Mouse (Mus musculus) megakaryocyte, adult 5-6 weeks (primary cell): Measurements from ENCODE around the gene Gpc3. TPM values are rescaled to one million over a fixed set of nuclear protein-coding genes. Genes with fewer than 3 reads are reported as not detected.

Experiments
- ATAC-seq: 2 replicates; pipeline ENCODE4 v1.8.0; 2016; ENCODE audit warnings: mild to moderate bottlenecking, inconsistent platforms; ENCODE audit not compliant: poor library complexity, severe bottlenecking
- total RNA-seq, 2 experiments: library from RNA; stranded (forward) in 1 of 2; stranded (reverse) in 1 of 2; fragments of 153-499, 151-499 nt in 1 of 2; fragments of 221-1000, 200-1000 nt in 1 of 2; gene quantifications; 2 replicates each; pipeline versions ENCODE4 v1.2.3 to v1.2.4; 2015 to 2017

The Gpc3 gene
- total RNA-seq, 2 experiments from 2014 or later = 0.11 TPM; not detected in 1

DNA sequence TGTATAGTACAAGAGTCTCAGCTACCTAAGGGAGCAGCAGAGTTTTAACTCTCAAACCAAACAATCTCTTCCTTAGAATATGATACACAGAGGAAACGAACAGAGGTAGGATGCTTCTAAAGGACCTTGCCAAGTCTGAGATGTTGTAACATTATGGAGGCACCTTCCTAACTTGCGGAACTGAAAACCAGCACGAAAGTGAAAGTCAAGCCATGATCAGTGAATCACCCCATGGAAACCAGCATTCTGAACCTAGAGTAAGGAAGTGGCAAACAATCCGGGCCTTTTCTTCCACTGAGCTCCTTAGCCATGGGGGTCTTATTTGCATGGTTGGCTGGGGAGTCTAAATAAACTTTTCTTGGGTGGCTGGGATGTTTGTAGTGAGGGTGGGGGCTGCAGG is 53.8 kb downstream of the Gpc3 start:
- ATAC-seq = peak; percentile 90

GRCm38 (mm10) chrX:52558526-52558925 is 55.2 kb downstream of the Gpc3 start:
- no peak for ATAC-seq

GRCm38 (mm10) chrX:52557489-52557888 is 56.3 kb downstream of the Gpc3 start:
- no peak for ATAC-seq

DNA sequence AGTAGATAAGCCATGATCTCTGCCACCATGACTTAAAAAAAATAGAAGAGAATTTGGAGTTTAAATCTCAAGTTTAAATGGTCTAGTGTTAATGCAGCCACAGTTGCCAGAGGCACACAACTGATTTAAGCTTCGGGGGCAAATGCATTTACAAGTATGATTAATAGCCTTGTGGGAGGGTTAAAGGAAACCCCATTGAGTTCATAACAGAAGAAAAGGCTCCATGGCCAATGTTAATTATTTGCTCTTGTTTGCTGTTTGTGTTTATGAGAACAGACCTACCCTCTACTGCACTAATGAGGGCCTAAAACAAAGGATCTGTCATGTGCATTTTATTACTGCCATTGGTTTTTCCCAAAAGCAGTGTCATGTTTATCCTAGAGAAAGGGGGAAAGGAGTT is 62.5 kb downstream of the Gpc3 start:
- no peak for ATAC-seq

DNA sequence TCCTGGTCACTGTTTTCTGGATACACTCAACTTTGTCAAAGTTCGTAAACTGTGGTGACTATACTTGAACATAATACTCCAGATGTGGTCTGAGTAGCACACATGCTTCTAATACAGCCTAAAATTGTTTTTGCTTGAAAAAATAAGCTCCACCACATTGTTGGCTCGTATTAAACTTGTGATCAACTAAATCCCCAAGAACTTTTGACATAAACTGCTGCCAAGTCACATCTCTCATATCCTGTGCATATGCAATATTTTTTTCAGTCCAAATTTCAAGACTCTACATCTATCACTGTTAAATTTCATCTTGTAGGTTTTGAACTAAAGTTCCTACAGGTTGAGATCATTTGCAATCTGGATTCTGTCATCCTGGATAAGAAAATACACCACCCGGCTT is 69.1 kb downstream of the Gpc3 start:
- no peak for ATAC-seq

- ATAC-seq = no peak
Observed at GRCm38 (mm10) chrX:52537282-52537681, 76.5 kb downstream of the Gpc3 start.

DNA sequence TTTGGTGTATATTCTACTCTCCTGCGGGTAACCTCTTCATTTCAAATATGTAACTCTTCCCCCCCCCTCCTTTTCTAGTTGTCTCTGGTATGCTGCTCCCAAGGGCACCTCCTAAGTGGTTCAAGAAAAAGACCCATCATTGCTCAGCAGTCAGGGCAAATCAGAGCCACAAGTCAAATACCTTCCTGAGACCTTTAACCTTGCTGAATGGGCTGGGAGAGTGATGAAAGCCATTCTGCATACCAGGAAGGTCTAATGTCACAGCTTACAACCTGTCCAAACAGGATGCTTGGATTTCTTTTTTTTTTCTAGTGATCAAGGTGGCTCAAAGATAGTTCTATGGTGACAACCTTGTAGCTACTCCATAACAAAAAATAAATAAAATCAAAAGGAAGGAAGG is 80.0 kb downstream of the Gpc3 start:
- no peak for ATAC-seq

GRCm38 (mm10) chrX:52533098-52533497 is 80.7 kb downstream of the Gpc3 start:
- no peak for ATAC-seq

GRCm38 (mm10) chrX:52532124-52532523 is 81.6 kb downstream of the Gpc3 start:
- ATAC-seq = no peak

DNA sequence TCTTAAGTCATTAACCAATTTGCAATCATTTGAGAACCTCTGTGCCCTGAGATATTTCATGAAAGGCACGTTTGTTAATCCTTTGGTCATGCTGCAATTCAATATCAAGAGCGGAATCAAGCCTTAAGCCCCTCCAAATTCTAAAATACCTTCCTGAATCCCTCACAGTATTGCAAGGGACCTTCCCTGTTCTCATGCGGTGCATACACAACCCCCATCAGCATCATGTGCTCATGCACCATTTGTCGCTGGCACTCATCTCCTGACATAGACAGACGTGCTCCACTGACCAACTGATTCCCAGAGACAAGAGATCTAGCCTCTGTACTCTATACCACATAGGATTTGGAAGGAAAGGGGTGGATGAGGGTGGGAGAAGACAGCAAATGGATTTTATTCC is 87.7 kb downstream of the Gpc3 start:
- no peak for ATAC-seq

DNA sequence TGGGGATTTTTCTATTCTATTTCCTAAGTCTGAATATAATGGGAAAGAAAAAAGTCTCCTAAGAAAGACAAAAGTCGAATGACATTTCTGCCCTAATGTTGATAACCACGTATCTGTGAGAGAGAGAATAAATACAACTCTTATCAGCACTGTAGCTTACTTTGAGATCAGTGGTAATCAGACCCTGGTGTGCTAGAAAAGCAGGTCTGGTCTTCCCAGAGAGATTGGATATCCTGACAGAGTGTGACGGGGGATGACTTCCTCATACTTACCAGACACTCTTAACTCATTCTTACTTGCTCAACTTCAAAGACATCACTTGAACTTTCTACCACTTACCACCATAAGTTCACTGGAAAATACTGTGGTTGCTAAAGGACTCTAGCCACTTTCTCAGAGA is 88.6 kb downstream of the Gpc3 start:
- ATAC-seq = no peak

GRCm38 (mm10) chrX:52514553-52514952 is 99.2 kb downstream of the Gpc3 start:
- ATAC-seq = no peak

GRCm38 (mm10) chrX:52511151-52511550 is 102.6 kb downstream of the Gpc3 start:
- no peak for ATAC-seq

DNA sequence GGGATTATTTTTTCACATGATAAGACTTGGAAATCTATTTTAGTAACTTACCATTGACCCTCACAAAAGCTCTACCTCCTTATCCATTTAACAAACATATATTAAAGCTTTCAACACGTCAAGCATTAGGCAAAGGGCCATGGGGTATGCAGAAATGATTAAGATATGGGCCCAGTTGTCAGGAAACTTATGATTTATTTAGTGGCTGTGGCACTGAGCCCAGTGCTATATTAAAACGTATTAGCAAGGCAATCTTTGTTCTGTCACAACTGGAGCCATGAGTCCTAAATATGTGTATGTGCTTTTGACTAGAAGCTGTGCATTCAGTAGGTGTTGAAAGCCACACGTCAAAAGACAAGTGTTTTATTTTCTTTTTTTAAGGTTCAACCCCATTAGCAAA is 109.9 kb downstream of the Gpc3 start:
- ATAC-seq = no peak

- ATAC-seq = no peak
Observed at GRCm38 (mm10) chrX:52489461-52489860, 124.3 kb downstream of the Gpc3 start.

DNA sequence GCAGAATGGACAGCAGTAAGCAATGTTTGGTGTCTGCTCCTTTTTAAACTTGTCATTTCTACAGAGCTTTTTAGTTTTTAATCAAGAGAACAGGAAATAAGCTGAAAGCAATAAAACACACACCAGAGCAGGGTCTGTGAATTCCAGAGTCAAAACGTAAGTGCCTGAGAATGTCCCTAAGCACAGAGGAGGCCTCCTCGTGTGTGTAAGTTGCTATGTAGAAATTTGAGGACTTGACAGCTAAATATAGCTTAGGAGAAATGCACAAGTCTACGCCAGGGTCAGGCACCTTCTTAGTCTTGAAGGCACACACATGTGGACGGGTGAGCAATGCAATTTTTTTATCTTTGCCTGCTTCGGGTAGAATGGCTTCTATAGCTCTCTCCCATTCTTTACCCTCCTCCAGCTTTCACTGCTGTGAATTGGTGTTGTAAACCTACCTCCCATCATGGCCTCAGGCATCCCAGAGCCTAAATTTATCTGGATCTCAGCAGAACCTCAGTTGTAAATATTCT is 158.6 kb downstream of the Gpc3 start:
- no peak for ATAC-seq

DNA sequence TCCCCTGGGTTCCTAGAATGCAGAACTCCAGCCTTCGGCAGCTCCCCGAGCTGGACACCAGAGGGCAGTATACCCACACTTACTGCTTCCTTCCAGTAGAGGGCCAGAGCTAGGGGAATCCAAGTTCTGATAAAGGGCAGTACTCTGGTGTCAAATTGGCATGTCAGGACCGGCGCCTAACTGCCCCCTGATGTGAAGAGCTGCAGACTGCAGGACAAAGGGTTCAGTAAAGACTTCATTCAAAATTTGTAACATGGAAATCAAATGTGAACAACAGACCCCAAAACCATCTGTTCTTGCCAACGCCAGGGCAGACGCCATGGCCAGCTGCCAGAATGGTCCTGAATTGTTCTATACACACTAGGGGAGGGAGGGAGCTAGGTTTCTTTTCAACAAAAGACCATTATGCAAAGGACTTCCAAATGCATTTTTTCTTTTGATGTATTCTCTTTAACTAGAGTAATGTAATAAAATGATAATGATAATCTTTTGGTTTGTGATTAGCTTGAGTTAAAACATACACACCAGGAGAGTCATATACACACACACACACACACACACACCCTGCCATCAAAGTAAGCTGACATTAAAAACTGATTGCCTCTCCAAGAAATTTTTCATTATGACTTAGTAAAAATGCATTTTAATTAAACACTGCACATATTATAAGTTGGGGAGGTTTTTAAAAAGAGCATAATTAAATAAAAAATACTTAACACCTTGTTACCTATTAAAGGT is 160.1 kb downstream of the Gpc3 start:
- ATAC-seq = peak; percentile 91

DNA sequence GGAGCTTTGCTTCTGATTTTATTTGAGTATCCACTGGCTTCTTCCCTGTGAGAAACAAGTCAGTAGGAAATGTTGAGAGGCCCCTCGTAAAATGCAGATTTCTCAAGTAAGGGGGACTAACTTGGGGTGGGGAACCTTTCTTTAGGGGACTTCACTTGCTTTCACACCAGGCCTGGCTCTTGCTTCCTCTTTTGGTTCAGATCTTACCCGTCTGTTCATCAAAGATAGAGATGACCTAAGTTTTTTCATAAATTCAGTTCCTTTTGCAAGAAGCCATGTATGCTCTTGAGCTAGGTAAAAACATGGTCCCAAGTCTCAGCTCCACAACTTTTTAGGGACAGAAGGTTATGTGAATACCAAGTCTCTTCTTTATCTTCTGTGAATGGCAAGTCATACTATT is 164.6 kb downstream of the Gpc3 start:
- ATAC-seq = no peak

- no peak for ATAC-seq
Observed at GRCm38 (mm10) chrX:52448496-52448895, 165.3 kb downstream of the Gpc3 start.

GRCm38 (mm10) chrX:52446530-52446929 is 167.2 kb downstream of the Gpc3 start:
- no peak for ATAC-seq

GRCm38 (mm10) chrX:52444977-52445376 is 168.8 kb downstream of the Gpc3 start:
- ATAC-seq = no peak

GRCm38 (mm10) chrX:52441798-52442197 is 172.0 kb downstream of the Gpc3 start:
- no peak for ATAC-seq

- ATAC-seq = no peak
Observed at GRCm38 (mm10) chrX:52439421-52439820, 174.3 kb downstream of the Gpc3 start.
